Mouse (Mus musculus) 3T3-L1 (cell line): ENCODE measurements around the gene Kiz.
A peak's percentile ranks its signal among the peaks of the same experiment; 100 is the strongest.

Experiments
- DNase-seq: peaks from one replicate; pipeline ENCODE4 v3.0.0-alpha.2; 2015; ENCODE audit warnings: low read depth, low spot score

The Kiz gene

DNA sequence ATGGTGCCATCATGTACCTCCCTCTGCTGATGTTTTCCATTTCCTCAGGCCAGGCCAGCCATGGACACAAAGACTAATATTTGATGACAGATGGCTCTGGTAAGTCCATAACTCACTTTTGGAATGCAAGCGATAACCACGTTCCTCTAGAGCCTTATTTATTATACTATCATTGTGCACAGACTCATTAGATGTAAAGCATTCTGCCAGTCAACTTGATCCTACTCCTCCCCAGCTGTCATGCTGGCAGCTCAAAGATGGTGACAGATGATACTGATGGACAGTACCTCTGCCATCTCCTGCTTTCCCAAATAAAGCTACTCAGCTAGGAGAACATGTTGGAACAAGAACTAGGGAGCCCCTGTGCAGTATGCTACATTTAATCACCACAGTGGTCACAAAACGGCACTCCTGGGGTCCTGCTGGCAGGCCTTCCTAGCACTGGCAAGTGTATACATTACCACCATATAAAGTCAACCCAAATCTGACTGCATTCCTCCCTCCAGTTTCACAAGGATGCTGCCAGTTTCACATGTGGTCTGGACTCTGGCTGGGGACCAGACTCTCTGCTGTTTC is 119.9 kb downstream of the Kiz start:
- no peak for DNase-seq

DNA sequence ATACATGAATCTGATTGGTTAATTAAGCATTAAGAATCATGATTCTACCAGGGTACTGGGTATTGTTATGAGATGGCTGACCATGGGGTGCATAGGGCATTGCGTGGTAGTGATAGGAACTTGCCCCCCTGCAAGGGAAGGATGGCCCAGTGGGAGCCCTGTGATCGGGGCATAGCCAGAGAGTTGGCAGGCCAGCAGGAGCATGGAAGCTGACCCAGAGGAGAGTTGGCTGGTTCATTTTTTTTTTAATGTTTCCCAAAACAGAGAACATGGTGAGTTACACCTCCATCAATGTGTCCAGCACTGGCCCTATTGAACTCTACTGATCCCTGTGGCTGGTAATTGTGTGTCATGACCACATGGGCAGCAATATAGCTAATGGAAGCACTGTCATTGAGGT is 127.1 kb downstream of the Kiz start:
- peak; percentile 78 for DNase-seq

DNA sequence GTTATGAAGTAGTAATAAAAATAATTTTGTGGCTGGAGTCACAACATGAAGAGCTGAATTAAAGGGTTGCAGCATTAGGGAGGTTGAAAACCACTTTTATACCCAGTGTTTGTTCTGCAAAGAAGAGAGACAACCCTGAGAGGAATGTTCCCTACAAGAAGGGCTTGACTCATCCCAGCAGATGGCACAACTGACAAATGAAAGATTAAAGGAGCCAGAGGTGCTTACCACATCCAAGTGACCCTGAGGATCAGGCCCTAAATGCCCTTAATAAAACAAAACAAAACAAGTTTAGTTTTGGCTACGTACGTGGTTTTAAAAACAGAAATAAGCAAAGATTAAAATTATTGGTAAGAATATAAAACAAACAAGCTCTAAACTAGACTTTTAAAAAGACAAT is 129.2 kb downstream of the Kiz start:
- DNase-seq: no peak

DNA sequence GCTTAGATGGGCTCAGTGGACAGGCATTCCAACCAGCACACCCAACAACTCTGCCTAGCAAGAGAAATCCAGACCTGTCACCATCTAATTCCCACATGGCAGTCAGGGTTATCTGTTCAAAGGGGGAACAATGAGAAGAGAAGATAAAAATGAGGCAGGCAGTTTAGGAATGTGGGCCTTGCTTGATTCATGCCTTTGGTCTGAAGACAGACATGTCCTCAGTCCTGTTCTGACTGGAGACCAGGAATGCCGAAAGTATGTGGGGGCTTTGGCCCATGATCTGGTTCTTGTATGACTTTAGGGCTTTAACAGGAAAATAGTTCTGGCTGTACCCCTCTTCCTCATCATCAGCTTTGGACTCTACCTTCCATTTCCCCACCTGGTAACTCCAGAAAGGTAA is 130.1 kb downstream of the Kiz start:
- DNase-seq: peak; percentile 35

DNA sequence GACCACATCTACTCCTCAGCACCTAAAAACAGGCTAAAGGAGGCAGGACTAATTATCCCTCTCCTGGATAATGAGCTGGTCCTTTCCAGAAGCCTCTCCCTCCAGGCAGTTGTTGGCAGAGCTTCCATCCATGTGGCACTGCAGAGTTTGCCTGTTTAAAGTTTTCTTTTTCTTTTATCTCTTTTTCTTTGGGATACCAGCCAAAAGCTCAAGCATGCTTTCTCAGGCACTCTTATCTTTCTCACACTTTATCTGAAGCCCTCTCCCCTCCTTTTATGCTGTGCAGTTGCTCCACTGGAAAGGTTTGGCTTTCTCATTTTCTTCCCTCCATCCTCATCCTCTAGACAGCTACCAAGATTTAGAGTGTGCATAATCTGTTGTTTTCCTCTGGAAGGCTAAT is 130.8 kb downstream of the Kiz start:
- no peak for DNase-seq

DNA sequence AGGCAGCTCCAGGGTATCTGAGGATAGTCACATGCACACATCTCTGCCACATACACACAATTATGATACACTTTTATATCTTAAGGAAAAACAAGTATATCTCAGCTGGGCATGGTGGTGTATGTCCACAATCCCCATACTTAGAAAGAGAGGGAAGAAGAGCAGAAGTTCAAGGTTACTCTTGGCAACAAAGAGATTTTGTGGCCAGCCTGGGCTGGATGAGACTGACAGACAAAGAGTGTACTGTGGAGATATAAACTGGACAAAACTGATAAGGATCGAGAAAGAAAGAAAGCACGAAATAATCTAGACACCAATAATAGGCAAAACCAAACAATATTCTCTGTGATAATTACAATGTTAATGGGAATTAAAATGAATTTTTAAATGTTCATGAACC is 151.6 kb downstream of the Kiz start:
- no peak for DNase-seq

DNA sequence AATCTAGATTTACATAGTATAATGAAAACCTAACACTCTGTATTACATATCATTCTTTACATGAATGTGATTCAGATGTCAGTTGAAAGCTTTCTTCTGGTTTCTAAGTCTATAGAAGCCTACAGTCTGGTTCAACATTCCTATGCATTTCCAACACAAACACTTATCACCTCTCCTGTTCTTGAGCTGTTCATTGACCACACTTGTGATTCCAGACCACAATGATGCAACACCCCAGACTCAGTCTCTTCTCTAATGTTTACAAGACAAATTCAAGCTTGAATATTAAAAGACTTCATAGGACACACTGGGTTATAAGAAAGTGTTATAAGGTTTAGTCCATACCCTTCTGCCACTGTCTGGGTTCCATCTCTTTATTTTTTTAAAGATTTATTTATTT is 153.4 kb downstream of the Kiz start:
- DNase-seq: peak; percentile 42

DNA sequence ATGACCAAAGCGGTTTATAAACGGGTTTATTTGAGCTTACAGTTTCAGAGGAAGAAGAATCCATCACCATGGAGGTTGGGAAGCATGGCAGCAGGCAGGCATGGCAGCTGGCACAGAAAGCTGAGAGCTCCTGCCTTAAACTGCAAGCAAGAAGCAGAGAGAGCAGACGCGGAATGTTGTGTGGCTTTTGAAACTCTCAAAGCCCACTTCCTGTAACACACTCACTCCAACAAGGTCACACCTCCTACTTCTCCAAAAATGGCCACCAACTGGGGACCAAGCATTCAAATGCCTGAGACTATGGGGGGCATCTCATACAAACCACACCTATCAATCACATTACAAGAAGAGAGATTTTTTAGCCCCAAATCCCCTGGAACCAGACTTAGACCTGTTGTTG is 154.5 kb downstream of the Kiz start:
- DNase-seq: no peak

DNA sequence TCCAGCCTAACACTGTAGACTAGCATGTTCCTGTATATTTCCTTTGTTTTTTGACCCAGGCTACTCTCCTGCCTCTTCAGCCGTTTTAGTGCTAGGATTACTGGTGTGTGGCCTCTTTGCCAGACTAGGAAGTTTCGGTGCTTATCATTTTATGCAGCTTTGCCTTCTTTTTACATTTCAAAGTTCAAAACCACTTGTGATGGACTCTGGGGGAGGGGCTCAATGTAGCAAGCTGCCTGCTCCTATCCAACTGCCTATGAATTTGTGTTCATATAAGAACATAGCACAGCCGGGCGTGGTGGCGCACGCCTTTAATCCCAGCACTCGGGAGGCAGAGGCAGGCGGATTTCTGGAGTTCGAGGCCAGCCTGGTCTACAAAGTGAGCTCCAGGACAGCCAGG is 155.3 kb downstream of the Kiz start:
- no peak for DNase-seq

DNA sequence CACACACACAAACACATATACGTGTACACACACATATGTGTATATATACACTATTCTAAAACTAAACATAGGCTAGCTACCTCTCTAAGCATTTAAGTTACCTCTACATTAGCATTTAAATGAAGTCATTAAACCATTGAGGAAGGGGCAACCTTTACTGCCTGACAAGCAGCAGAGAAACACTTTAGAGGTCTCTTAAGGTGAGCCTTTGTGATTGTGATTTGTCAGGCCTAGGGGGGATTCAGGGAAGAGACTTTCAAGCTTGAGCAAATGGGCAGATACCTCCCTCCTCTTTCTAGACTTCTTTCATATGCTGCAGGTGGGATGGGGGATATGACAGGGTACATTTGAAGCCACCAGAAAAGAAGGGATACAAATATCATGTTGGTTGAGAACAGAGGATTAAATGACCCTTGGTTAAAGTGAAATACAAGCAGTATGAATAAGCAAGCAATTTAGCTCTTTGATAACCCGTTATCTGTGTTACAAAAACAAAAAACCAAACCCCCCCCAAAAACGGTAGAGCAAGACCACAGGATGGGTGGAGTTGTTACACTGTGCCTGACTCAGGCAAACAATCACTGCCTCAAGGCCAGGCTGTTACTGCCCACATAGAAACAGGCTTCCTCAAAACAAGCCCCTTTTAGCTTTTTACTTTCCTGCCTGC is 155.9 kb downstream of the Kiz start:
- DNase-seq: peak; percentile 54

DNA sequence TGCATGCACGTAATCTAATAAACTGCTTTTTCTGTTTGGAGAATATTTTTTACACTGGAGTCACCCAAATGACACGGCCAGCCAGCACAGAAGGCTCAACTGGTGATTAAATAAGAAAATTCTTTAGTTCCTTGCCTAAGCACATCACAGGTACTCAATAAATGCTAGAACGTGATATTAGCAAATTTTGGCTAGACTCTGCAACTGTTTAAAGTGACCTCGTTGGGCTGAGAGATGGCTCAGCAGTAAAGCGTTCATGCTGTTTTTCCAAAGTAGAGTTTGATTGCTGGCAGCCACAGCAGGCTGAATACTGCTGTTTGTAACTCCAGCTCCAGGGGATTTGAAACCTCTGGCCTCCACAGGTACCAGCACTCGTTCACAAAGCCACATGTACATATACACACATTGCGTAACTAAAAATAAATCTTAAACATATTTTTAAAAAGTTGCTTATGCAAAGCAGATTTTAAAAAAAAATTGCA is 156.5 kb downstream of the Kiz start:
- DNase-seq: no peak

DNA sequence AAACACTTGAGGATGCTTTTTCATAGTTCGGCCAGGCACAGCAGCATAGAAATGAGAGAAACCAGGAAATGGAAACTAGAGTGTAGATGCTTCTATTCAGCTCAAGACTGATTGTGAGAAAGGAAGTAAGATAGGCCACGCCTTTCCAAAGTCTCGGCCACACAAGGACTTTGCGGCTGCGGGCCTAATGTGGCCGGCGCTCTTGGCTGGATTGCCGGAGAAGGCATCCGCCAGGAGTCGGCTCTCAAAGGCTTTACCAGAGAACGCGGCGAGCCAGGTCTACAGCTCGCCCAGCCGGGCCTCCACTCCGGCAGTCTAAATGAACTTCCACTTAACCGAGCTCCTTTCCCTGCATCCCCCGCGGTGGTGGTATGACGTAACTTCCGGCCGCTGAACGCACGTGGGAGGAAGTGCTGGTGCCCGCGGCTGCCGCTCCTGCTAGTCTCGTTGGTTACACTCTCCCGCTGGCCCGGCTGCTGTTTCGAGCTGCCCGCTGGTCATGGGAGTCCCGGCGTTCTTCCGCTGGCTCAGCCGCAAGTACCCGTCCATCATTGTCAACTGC is 157.0 kb downstream of the Kiz start, which contains the start of gene Xrn2:
TSS of gene Xrn2 (plus strand) at position 374 of the 562 bp plus-strand sequence.
- DNase-seq: peak; percentile 97

DNA sequence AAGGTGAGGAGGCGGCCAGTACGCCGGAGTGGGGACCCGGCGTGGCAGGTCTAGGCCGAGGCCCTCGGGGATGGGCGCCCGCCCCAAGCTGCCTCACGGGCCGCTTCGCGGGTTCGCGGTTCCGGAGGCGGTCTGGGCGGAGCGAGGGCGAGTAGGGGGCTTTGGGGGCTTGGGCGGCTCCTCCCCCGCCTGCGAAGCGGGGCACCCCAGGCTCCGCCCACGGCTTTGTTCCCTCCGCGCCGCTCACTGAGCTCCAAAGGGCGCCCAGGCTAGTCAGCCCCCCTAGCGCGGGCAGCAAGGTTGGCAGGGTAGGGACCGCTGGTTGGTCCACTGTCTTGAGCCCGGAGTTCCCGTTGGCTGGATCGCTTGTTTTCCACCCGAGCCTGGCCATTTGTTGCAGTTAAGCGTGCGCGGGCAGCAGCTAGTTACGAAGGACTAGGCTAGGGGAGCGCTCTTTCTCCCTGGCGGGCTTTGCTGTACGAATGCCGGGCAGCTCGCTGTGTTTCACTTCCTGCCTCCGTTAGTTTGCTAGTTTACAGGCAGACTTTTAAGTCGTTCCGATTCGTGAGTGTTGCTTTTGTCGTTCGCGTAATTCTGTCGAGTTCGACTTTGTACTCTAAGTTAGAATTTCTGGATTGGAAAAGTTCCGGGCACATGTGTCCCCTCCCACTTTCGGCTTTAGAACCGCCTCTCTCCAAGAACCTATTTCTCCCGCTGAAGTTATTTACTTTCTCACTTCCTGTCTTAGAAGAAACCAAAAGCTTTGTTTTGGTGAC is 157.7 kb downstream of the Kiz start:
- DNase-seq: peak; percentile 86

DNA sequence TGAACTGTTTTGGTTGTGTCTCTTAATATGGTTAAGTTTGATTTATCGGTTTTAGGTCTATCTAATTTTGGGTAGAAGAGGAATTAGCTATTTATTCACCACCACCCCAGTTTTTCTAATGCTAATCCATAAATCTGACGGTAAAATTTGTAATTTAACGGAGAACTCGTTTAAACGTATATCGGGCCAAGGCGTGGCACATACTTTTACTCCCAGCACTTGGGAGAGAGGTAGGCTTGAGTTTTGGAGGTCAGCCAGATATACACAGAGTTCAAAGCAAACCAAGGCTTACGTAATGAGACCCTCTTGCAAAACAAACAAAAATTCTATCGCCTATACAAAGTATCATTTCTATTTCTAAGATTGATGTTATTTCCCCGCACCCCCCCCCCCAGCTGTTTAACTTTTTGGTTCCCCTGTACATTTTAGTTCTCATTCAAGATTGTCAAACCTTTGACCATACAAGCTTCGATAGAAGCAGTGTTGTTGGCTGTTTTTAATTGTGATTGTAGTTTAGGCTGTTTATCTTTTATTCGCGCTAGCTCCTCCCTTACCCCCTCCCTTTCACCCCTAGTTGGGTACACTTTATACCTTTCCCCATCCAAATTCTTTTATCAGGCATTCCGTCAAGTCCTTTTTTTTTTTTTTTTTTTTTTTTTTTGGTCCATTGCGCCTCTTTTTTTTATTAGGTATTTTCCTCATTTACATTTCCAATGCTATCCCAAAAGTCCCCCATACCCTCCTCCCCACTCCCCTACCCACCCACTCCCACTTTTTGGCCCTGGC is 158.6 kb downstream of the Kiz start:
- DNase-seq: peak; percentile 66
